Mouse (Mus musculus) ES-Bruce4 (cell line): Measurements from ENCODE around the gene Serinc3.

Experiments
- CTCF ChIP-seq: IDR thresholded peaks from one replicate; pipeline ENCODE4 v1.8.1; 2011; ENCODE audit warnings: low read depth, low read length
- EP300 ChIP-seq: IDR thresholded peaks from 2 replicates; pipeline ENCODE4 v1.6.1; 2011; ENCODE audit warnings: low read depth, low read length; ENCODE audit not compliant: insufficient read depth
- POLR2A ChIP-seq: IDR thresholded peaks from one replicate; pipeline ENCODE4 v1.8.1; 2011; ENCODE audit warnings: low read length; ENCODE audit not compliant: insufficient read depth

GRCm38 (mm10) chr2:163686886-163687285 lies 42.0 kb upstream of the Serinc3 start:
- TF ChIP-seq CTCF (no peak), POLR2A (no peak), EP300 (no peak)
